Mouse (Mus musculus) heart, postnatal 0 days (tissue): ENCODE measurements at regions not wholly inside any gene's neighbourhood (a gene's known extent, or its start where the extent isn't known, plus 50 kb on each side); places are given as distances from the start of the nearest gene placed in this dataset.

Experiments
- CTCF ChIP-seq: IDR thresholded peaks from 2 replicates; pipeline ENCODE4 v1.5.1; 2016; ENCODE audit warnings: antibody characterized with exemption, control low read depth, low read depth
- EP300 ChIP-seq: IDR thresholded peaks from 2 replicates; pipeline ENCODE4 v1.6.1; 2016; ENCODE audit warnings: antibody characterized with exemption, low read depth

GRCm38 (mm10) chr7:136842751-136843150 is 51.7 kb upstream of the Mgmt start:
- TF ChIP-seq CTCF (no peak), EP300 (no peak)
